Mouse (Mus musculus) T-cell, adult 66 days (primary cell): ENCODE data around the gene Vmn2r124. TPM values are rescaled to one million over a fixed set of nuclear protein-coding genes. Genes with fewer than 3 reads are reported as not detected.

Source experiments
- total RNA-seq, 2 experiments: library from RNA; stranded (reverse); gene quantifications; 3 replicates in 1 of 2; 4 replicates in 1 of 2; pipeline ENCODE4 v1.2.4; 2023

Vmn2r124 gene
- not detected for total RNA-seq

DNA sequence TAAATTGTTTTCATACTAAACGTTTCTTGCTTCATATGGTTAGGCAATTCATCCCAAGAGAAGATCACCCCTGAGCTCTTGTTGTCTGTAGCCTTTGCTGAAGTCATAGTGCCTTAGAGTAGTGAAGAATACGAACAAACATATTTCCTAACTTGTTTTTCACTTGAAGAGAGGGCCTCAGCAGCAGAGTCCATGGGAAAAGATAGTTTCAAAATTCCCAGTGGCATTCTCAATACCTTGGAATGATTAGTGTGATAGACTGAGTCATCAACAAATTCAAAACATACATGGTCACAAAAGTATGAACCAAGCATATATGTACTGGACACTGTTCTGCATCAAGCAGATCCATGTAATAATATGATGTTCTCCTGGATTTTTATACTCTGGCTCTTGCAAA, at the start of gene Vmn2r124:
Gene Vmn2r124, plus strand, starts transcription at position 301 of the 400 bp plus-strand sequence.

DNA sequence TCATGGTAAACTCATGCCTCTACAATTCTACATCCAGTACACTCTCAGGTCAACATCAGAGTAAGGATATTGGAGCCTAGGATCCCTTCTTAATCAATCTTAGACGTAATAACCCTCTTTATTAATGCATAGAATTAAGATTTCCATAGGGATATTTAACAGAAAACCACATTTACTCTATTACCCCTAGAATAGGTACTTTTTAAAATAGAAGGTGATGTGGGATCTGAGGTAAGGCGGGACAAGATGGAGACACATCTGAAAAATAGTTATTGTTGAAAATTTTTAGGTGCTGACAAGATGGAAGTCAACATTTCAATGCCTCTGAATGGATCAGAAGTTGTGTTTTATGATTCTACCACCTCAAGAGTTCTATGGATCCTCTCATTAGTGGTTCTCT, 27.8 kb upstream of the Vmn2r124 start, which contains the start of gene Fpr-rs4:
Gene Fpr-rs4, plus strand, starts transcription at position 301 of the 400 bp plus-strand sequence.

DNA sequence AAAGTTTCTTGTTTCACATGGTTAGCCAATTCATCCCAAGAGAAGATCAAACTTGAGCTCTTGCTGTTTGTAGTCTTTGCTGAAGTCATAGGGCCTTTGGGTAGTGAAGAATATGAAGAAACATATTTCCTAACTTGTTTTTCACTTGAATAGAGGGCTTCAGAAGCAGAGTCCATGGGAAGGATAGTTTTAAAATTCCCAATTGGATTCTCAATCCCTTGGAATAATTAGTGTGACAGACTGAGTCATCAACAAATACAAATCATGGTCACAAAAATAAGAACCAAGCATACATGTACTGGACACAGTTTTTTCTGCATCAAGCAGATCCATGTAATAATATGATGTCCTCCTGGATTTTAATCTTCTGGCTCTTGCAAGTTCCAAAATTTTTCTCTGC, 35.5 kb downstream of the Vmn2r124 start, which contains the start of gene Vmn2r91:
Gene Vmn2r91, plus strand, starts transcription at position 301 of the 400 bp plus-strand sequence.

Other genes with a start within 250 kb of the Vmn2r124 start
- gene Spaca6, start 222.3 kb upstream of the Vmn2r124 start, total RNA-seq: 1 to 10 TPM; 1.9 to 2.4 TPM
- not detected for gene Has1, start 194.2 kb upstream of the Vmn2r124 start, total RNA-seq
- not detected for gene Fpr1, start 165.5 kb upstream of the Vmn2r124 start, total RNA-seq
- under 1 TPM; 0.76 to 0.86 TPM for gene Fpr2, start 161.6 kb upstream of the Vmn2r124 start, total RNA-seq
- not detected for gene Fpr3, start 161.6 kb upstream of the Vmn2r124 start, total RNA-seq
- not detected for gene Fpr-rs4, start 27.7 kb upstream of the Vmn2r124 start, total RNA-seq
- gene Vmn2r91, start 35.6 kb downstream of the Vmn2r124 start, total RNA-seq: not detected
- not detected for gene Vmn2r92, start 102.5 kb downstream of the Vmn2r124 start, total RNA-seq
- gene Vmn2r94, start 228.3 kb downstream of the Vmn2r124 start, total RNA-seq: not detected
- gene Vmn2r93, start 248.7 kb downstream of the Vmn2r124 start, total RNA-seq: not detected